In genomic region chr13:97510431-97511261, GRCm38 (mm10) we compare ENCODE assay signal across 8 mouse cellular contexts.
DNase-seq lines count a peak whose midpoint lies in the region; ATAC-seq and TF ChIP-seq lines count a peak whose summit lies in the region.
"Had no signal": no experiment of that assay in that cellular context is flagged by ENCODE, and none has a peak within 500 bp of the region (broad histone marks: within the 10 kb centered on the region; RNA-seq: fewer than 3 reads in every experiment).

No protein-coding gene starts in this region.

- no peaks in the 10 kb centered on the region for H3K27me3 ChIP-seq in lung, embryonic 14.5 days (ENCODE audit: insufficient read depth, low read length)
- H3K27me3 ChIP-seq in embryonic facial prominence, embryonic 13.5 days = no peaks in the 10 kb centered on the region
- H3K27me3 ChIP-seq in myocyte (ENCODE audit: control insufficient read depth, insufficient read depth, insufficient read length) = no peaks in the 10 kb centered on the region

- no peak for TF ChIP-seq CTCF in lung, embryonic 14.5 days (IDR thresholded peaks at IDR 0.05; ENCODE audit: low read depth)
- TF ChIP-seq CTCF in lung, adult 2 months (IDR thresholded peaks at IDR 0.05; ENCODE audit: insufficient read depth, low read length) = no peak

- DNase-seq in lung, embryonic 14.5 days = peak; percentile 63
- no peak for DNase-seq in lung, adult 2 months
- DNase-seq in right cerebral cortex, adult 18-20 months = no peak
- no peak for DNase-seq in natural killer cell, adult 2 months (ENCODE audit: low spot score in 2 of 2)

- peak overlapping the region; percentile 59; the same call in 1 of the 2 replicates for H3K27ac ChIP-seq in lung, embryonic 14.5 days (ENCODE audit: low read depth)
- H3K27ac ChIP-seq in embryonic facial prominence, embryonic 13.5 days = peak overlapping the region; percentile 41; the same call in 1 of the 2 replicates
- H3K27ac ChIP-seq: liver, embryonic 14.5 days had no signal

- H3K4me3 ChIP-seq in lung, embryonic 14.5 days (ENCODE audit: low read depth, low read length) = no peak overlapping the region
- H3K4me3 ChIP-seq in lung, adult 2 months (replicated peaks; ENCODE audit: extremely low read depth, low read depth, low read length) = no peak overlapping the region
- no peak overlapping the region for H3K4me3 ChIP-seq in embryonic facial prominence, embryonic 13.5 days
- no peak overlapping the region for H3K4me3 ChIP-seq in myocyte

- TF ChIP-seq POLR2A in lung, adult 2 months (IDR thresholded peaks at IDR 0.05; ENCODE audit: borderline replicate concordance, extremely low read depth, low read depth, low read length) = no peak
- no peak for TF ChIP-seq POLR2A in myocyte (IDR thresholded peaks at IDR 0.05; ENCODE audit: insufficient read length, low read depth)

- peak; percentile 83 for ATAC-seq in lung, embryonic 14.5 days (ENCODE audit: insufficient read depth)
- ATAC-seq in embryonic facial prominence, embryonic 13.5 days (ENCODE audit: insufficient number of reproducible peaks, insufficient read depth, low FRiP score, low TSS enrichment, low read depth) = peak; percentile 33; the same call in 1 of the 2 replicates
- ATAC-seq in hematopoietic stem cell, adult 5-6 weeks (replicated peaks in 1 of 2; ENCODE audit: insufficient read depth in 1 of 2, low FRiP score in 2 of 2, low TSS enrichment in 1 of 2, low read depth in 1 of 2, poor library complexity in 2 of 2, severe bottlenecking in 2 of 2) = peak; percentile 63 to 80; a peak in 3 of 4 replicates

- 0 out of 2 replicates have a peak overlapping the region, but pooled peaks have one; percentile 13 for H3K4me2 ChIP-seq in lung, embryonic 14.5 days
- H3K4me2 ChIP-seq in embryonic facial prominence, embryonic 13.5 days = no peak overlapping the region
- H3K4me2 ChIP-seq in myocyte (ENCODE audit: low read depth) = no peak overlapping the region

- H3K9ac ChIP-seq in lung, embryonic 14.5 days = no peak overlapping the region
- no peak overlapping the region for H3K9ac ChIP-seq in embryonic facial prominence, embryonic 13.5 days
- H3K9ac ChIP-seq: liver, embryonic 14.5 days had no signal

- no peaks in the 10 kb centered on the region for H3K79me2 ChIP-seq in myocyte (ENCODE audit: control insufficient read depth, insufficient read depth)

- 31% methylated on average over 10 of the region's 10 CpGs for WGBS in lung, embryonic 14.5 days
- WGBS in lung, adult 2 months = 17% methylated on average over 10 of the region's 10 CpGs
- 46% methylated on average over 10 of the region's 10 CpGs for WGBS in embryonic facial prominence, embryonic 13.5 days

- H3K9me3 ChIP-seq in lung, embryonic 14.5 days (ENCODE audit: low read depth, low read length) = no peaks in the 10 kb centered on the region
- no peaks in the 10 kb centered on the region; the same call in 1 of the 2 replicates for H3K9me3 ChIP-seq in embryonic facial prominence, embryonic 13.5 days

- H3K4me1 ChIP-seq in lung, embryonic 14.5 days (ENCODE audit: insufficient read depth) = no peaks in the 10 kb centered on the region; the same call in 1 of the 2 replicates
- H3K4me1 ChIP-seq in lung, adult 2 months (ENCODE audit: control insufficient read depth, insufficient read depth, low read length) = peaks cover 9% of the 10 kb centered on the region
- H3K4me1 ChIP-seq in embryonic facial prominence, embryonic 13.5 days = peaks cover 31% of the 10 kb centered on the region

- H3ac ChIP-seq in myocyte (ENCODE audit: control insufficient read depth, insufficient read length) = no peak overlapping the region

- H3K36me3 ChIP-seq in lung, embryonic 14.5 days (ENCODE audit: insufficient read depth) = no peaks in the 10 kb centered on the region
- H3K36me3 ChIP-seq in embryonic facial prominence, embryonic 13.5 days = no peaks in the 10 kb centered on the region
- H3K36me3 ChIP-seq in myocyte (ENCODE audit: control insufficient read depth, insufficient read depth) = no peaks in the 10 kb centered on the region

TF ChIP-seq in myocyte, 11 proteins besides CTCF, POLR2A, EP300 and RAD21:
- no peak for TF ChIP-seq TCF3 (IDR thresholded peaks at IDR 0.05; ENCODE audit: insufficient read length, low read depth)
- TF ChIP-seq POLR2AphosphoS2 (IDR thresholded peaks at IDR 0.05; ENCODE audit: insufficient read length, low read depth) = no peak
- peak; percentile 79; the same call in 1 of the 2 replicates for TF ChIP-seq CEBPB (IDR thresholded peaks at IDR 0.05; ENCODE audit: insufficient read depth, poor library complexity, severe bottlenecking)
- no peak for TF ChIP-seq REST (IDR thresholded peaks at IDR 0.05; ENCODE audit: insufficient read depth, insufficient read length)
- TF ChIP-seq USF1 (IDR thresholded peaks at IDR 0.05; ENCODE audit: low read depth) = peak; percentile 43

Comparison
In these comparisons a context has a peak if more than half of its experiments do, and no peak if none do; other contexts are left out.
1. ATAC-seq: peak in every context shown above with its lines; median percentile 83 in lung, embryonic 14.5 days; 72 in hematopoietic stem cell, adult 5-6 weeks; 33 in embryonic facial prominence, embryonic 13.5 days.